Mouse (Mus musculus) neural tube, embryonic 11.5 days (tissue): ENCODE measurements around the gene Gm40460. TPM values are rescaled to one million over a fixed set of nuclear protein-coding genes. Genes with fewer than 3 reads are reported as not detected.
"Not testable (repeated sequence)": the region's sequence is repeated elsewhere in the genome, so short reads cannot be mapped to it uniquely, and the experiment has no call there.

Experiments
- ATAC-seq: fragments of 200-750 bp; cut with Nextera tagmentation; 2 replicates; pipeline ENCODE4 v1.8.0; 2017; ENCODE audit warnings: moderate number of reproducible peaks, mild to moderate bottlenecking, moderate TSS enrichment, moderate library complexity; ENCODE audit not compliant: insufficient read depth, low FRiP score, low TSS enrichment
- DNase-seq: peaks from one replicate; pipeline ENCODE4 v3.0.0-alpha.2; 2015; ENCODE audit warnings: low spot score
- H3K27ac ChIP-seq: fragments of 300-500 bp; sonication (generic); 2 replicates; pipeline ENCODE4 v1.5.1; 2014; ENCODE audit warnings: low read depth, mild to moderate bottlenecking, low read length
- H3K27me3 ChIP-seq: fragments of 300-500 bp; sonication (generic); 2 replicates; pipeline ENCODE4 v1.6.1; 2014; ENCODE audit warnings: mild to moderate bottlenecking, low read length, mixed read lengths; ENCODE audit not compliant: control insufficient read depth, insufficient read depth
- H3K36me3 ChIP-seq: fragments of 300-500 bp; sonication (generic); 2 replicates; pipeline ENCODE4 v1.6.1; 2014; ENCODE audit warnings: mild to moderate bottlenecking, low read length, moderate library complexity, mixed read lengths; ENCODE audit not compliant: control insufficient read depth, insufficient read depth
- H3K4me1 ChIP-seq: fragments of 300-500 bp; sonication (generic); 2 replicates; pipeline ENCODE4 v1.6.1; 2014; ENCODE audit warnings: low read length, mixed read lengths; ENCODE audit not compliant: control insufficient read depth, insufficient read depth
- H3K4me2 ChIP-seq: fragments of 300-500 bp; sonication (generic); 2 replicates; pipeline ENCODE4 v1.6.1; 2014; ENCODE audit warnings: low read depth, mild to moderate bottlenecking, moderate library complexity
- H3K4me3 ChIP-seq: fragments of 300-500 bp; sonication (generic); 2 replicates; pipeline ENCODE4 v1.5.1; 2014; ENCODE audit warnings: low read depth, low read length
- H3K9ac ChIP-seq: fragments of 300-500 bp; sonication (generic); 2 replicates; pipeline ENCODE4 v1.6.1; 2014; ENCODE audit warnings: mild to moderate bottlenecking, low read length
- H3K9me3 ChIP-seq: fragments of 300-500 bp; sonication (generic); 2 replicates; pipeline ENCODE4 v1.6.1; 2016; ENCODE audit warnings: low read length; ENCODE audit not compliant: control insufficient read depth
- WGBS: fragments of 180-500 bp; shearing (Covaris S2); extraction: QIAGEN DNeasy Blood & Tissue Kit; methylation state at CpG from one replicate; pipeline ENCODE4 v1.1.7; 2014; 5-methylcytosine and 5-hydroxymethylcytosine counted together
- polyA plus RNA-seq: library from polyadenylated mRNA; unstranded; fragments of >200 nt; fragmentation: Nextera tagmentation; extraction: Ambion mirVana; gene quantifications from 2 replicates; pipeline ENCODE4 v1.2.1, GENCODE M21; 2014

The Gm40460 gene
- polyA plus RNA-seq, 1 experiment from 2014 or later: not detected

DNA sequence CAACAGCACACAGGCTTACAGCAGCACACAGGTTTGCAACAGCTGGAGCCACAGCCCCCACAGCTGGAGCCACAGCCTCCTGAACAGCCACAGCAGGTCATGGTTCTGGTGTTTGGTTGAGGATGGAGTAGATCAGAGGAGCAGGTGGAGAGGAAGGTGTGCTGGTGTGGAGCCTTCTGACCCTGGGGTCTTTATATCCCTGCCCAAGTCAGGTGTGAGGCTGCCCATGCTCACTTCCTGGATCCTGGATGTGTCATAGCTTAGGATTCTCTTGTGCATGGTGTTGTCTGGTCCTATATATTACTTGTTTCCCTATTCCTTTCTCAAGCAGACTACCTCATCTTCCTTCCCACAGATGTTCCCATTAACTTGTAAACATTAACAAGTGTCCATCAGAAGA lies 33.4 kb upstream of the Gm40460 start, which contains the start of gene Gm4559:
Gene Gm4559, minus strand, starts transcription at position 101 of the 400 bp plus-strand sequence.
- not testable (repeated sequence) for H3K9ac ChIP-seq, H3K4me3 ChIP-seq, H3K27ac ChIP-seq, H3K36me3 ChIP-seq, H3K9me3 ChIP-seq, DNase-seq, ATAC-seq, H3K27me3 ChIP-seq, H3K4me2 ChIP-seq, H3K4me1 ChIP-seq

GRCm38 (mm10) chr7:142258254-142258653 lies 17.4 kb upstream of the Gm40460 start, which contains the start of gene Gm2431:
Gm2431 (minus strand) TSS chr7:142258354.
- not testable (repeated sequence) for ATAC-seq, DNase-seq, H3K36me3 ChIP-seq, H3K27me3 ChIP-seq, H3K27ac ChIP-seq, H3K9me3 ChIP-seq, H3K4me3 ChIP-seq, H3K9ac ChIP-seq, H3K4me2 ChIP-seq, H3K4me1 ChIP-seq
- 72% methylated on average over 1 of the region's 1 CpGs for WGBS

DNA sequence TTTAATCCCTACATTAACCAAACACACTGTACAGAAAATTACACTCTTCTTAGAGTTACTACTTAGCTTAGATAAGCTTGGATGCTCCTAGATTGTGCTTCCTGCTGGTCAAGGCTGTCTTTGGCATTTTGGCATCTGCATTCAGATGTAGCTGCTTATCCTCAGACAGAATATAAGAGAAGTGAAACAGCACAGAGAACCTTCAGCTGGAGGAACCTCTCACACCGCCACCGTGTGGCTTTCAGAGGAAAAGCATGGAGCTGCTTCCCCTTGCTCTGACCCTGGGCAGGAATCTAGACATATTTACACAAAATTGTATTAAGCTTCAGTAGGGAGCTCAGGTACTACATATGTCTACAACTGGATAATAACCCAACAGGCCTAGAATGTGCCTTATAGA lies 14.6 kb upstream of the Gm40460 start:
- Histone ChIP-seq H3K36me3 (no peaks in the 10 kb centered on the region), H3K4me1 (no peaks in the 10 kb centered on the region), H3K27me3 (no peaks in the 10 kb centered on the region), H3K9ac (no peak overlapping the region), H3K4me3 (no peak overlapping the region), H3K27ac (no peak overlapping the region), H3K9me3 (no peaks in the 10 kb centered on the region), H3K4me2 (no peak overlapping the region)
- DNase-seq (peak; percentile 40), ATAC-seq (no peak)
- WGBS: 0% methylated on average over 2 of the region's 2 CpGs

DNA sequence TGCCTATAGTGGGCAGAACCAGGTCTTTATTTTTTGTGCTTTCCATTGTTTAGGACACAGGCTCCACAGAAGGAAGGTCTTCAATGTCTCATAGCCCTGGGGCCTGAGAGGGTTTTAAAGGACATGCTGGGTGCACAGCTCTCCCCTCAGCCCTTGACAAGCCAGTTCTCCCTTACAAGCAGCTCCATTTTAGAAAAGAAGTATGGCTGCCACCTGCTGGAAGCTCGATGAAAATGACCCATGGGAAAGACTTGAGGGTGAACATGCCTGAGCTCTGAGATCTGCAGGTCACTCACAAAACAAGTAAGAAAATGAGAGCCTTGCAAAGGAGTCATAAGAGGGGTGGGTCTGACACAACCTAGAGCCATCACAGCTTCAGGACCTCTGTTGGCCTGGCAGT lies 8.9 kb upstream of the Gm40460 start:
- H3K27ac ChIP-seq: no peak overlapping the region

DNA sequence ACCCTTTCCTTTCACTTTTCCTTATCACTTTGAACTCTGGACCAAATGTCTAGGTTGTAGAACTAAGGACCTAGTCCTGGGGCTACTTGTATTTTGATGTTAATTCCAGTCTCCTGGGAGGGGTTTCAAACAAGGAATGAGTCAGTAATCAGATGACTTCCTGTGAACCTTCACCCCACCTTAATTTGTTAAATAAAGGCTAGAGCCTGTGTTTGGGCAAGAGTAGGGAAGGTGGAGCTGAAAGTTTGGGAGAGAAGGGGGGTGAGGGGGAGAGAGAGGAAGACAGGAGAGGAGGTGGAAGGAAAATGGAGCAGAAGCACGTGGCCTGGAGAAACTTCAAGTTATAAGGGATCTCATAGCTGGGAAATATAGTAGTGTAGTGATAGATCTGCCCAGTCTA lies 9.3 kb downstream of the Gm40460 start:
- no peak overlapping the region for H3K9ac ChIP-seq
- no peaks in the 10 kb centered on the region for H3K36me3 ChIP-seq
- H3K4me1 ChIP-seq: no peaks in the 10 kb centered on the region
- WGBS: 45% methylated on average over 1 of the region's 1 CpGs
- H3K27ac ChIP-seq: no peak overlapping the region
- DNase-seq (no peak), ATAC-seq (no peak)
- no peaks in the 10 kb centered on the region for H3K27me3 ChIP-seq
- H3K4me2 ChIP-seq: no peak overlapping the region
- H3K4me3 ChIP-seq: no peak overlapping the region
- H3K9me3 ChIP-seq: no peaks in the 10 kb centered on the region

More for the DNA sequence above, 8.9 kb upstream of the Gm40460 start:
- Histone ChIP-seq H3K4me2 (no peak overlapping the region), H3K9me3 (no peaks in the 10 kb centered on the region), H3K27me3 (no peaks in the 10 kb centered on the region), H3K4me3 (no peak overlapping the region), H3K36me3 (no peaks in the 10 kb centered on the region), H3K4me1 (no peaks in the 10 kb centered on the region), H3K9ac (no peak overlapping the region)
- DNase-seq (peak; percentile 38), ATAC-seq (no peak)
- WGBS: 3% methylated on average over 1 of the region's 1 CpGs

DNA sequence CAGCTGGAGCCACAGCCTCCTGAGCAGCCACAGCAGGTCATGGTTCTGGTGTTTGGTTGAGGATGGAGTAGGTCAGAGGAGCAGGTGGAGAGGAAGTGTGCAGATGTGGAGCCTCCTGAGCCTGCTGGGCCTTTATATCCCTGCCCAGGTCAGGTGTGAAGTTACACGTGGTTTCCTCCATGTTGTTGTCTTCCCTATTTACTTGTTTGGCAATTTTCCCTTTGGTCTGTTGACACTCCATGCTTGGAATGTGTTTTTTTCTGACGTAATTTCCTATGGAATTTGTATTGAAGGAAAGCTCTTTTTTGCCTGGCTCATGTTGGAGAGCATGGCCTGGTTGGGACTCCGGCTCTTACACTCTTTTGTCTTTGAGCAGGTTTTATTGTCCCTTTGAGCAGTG lies 11.0 kb downstream of the Gm40460 start, which contains the start of gene Krtap5-5:
Gene Krtap5-5, minus strand, starts transcription at position 101 of the 400 bp plus-strand sequence.
- DNase-seq, H3K27ac ChIP-seq, H3K9ac ChIP-seq, ATAC-seq, H3K4me1 ChIP-seq, H3K4me3 ChIP-seq, H3K9me3 ChIP-seq, H3K36me3 ChIP-seq, H3K4me2 ChIP-seq, H3K27me3 ChIP-seq: not testable (repeated sequence)
- 40% methylated on average over 3 of the region's 3 CpGs for WGBS

DNA sequence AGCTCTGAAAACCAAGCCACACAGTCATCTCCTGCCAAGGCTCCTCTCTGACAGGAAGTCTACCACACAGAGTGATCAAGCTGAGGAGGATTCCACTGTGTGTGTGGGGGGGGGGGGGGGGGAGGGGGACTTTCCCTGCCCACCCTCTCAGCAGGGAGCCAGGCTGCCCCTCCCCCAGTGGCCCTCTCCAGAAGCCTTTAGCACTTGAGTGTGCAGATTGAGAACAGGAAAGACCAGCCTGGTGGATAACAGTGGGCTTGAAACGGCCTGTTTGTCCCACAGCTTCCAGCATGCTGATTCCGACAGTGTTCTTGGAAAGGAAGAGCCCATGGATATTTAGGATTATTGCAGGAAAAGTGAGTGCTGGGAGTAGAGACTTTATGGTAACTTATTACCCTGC lies 16.4 kb downstream of the Gm40460 start:
- ATAC-seq: no peak
- no peaks in the 10 kb centered on the region for H3K27me3 ChIP-seq
- WGBS: 59% methylated on average over 2 of the region's 2 CpGs
- H3K4me3 ChIP-seq: no peak overlapping the region
- H3K36me3 ChIP-seq: no peaks in the 10 kb centered on the region
- H3K9me3 ChIP-seq: no peaks in the 10 kb centered on the region
- no peak overlapping the region for H3K27ac ChIP-seq
- no peaks in the 10 kb centered on the region for H3K4me1 ChIP-seq
- no peak overlapping the region for H3K4me2 ChIP-seq
- H3K9ac ChIP-seq: no peak overlapping the region
- DNase-seq: no peak

DNA sequence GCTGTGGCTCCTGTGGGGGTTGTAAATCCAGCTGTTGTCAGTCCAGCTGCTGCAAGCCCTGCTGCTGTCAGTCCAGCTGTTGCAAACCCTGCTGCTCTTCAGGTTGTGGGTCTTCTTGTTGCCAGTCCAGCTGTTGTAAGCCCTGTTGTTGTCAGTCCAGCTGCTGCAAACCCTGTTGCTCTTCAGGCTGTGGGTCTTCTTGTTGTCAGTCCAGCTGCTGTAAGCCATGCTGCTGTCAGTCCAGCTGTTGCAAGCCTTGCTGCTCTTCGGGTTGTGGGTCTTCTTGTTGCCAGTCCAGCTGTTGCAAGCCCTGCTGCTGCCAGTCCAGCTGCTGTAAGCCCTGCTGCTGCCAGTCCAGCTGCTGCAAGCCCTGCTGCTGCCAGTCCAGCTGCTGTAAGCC lies 28.7 kb downstream of the Gm40460 start:
- H3K27ac ChIP-seq, H3K4me1 ChIP-seq, DNase-seq, H3K36me3 ChIP-seq, ATAC-seq, H3K9ac ChIP-seq, H3K9me3 ChIP-seq, H3K4me2 ChIP-seq, H3K27me3 ChIP-seq, H3K4me3 ChIP-seq: not testable (repeated sequence)
- WGBS: 72% methylated on average over 1 of the region's 1 CpGs

- Histone ChIP-seq H3K27ac (no peak within 1 kb of the TSS), H3K27me3 (no peaks in the 10 kb centered on the region), H3K9ac (no peak within 1 kb of the TSS), H3K4me3 (no peak within 1 kb of the TSS), H3K4me2 (no peak within 1 kb of the TSS), H3K9me3 (no peaks in the 10 kb centered on the region), H3K36me3 (no peaks in the 10 kb centered on the region), H3K4me1 (no peaks in the 10 kb centered on the region)
- no peak for ATAC-seq
- WGBS: 81% methylated on average over 1 of the region's 1 CpGs
- no peak for DNase-seq
These were observed 29.3 kb downstream of the Gm40460 start, which contains the start of gene Gm7579 for GRCm38 (mm10) chr7:142211559-142211958. Gm7579 (plus strand) TSS chr7:142211859.
